Mouse (Mus musculus) liver, postnatal 0 days (tissue): ENCODE data around the gene Nf1.

Experiments
- CTCF ChIP-seq: sonication (generic); IDR thresholded peaks from 2 replicates; pipeline ENCODE4 v1.5.1; 2016; ENCODE audit warnings: antibody characterized with exemption, low read depth
- EP300 ChIP-seq: IDR thresholded peaks from 2 replicates; pipeline ENCODE4 v1.6.1; 2016; ENCODE audit warnings: antibody characterized with exemption, low read depth, mild to moderate bottlenecking

GRCm38 (mm10) chr11:79575383-79576073 lies 236.0 kb downstream of the Nf1 start:
- TF ChIP-seq CTCF, result no peak
- no peak for TF ChIP-seq EP300
